Mouse (Mus musculus) liver, embryonic 14.5 days (tissue): ENCODE measurements around the gene Tspyl4.

Experiments
- CTCF ChIP-seq: IDR thresholded peaks from 2 replicates; pipeline ENCODE4 v1.5.1; 2016; ENCODE audit warnings: antibody characterized with exemption, low read depth, control low read depth
- EP300 ChIP-seq: IDR thresholded peaks from 2 replicates; pipeline ENCODE4 v1.6.1; 2016; ENCODE audit warnings: antibody characterized with exemption, low read depth

- TF ChIP-seq EP300 (no peak), CTCF (no peak)
Measured at GRCm38 (mm10) chr10:34341886-34342285, 44.6 kb downstream of the Tspyl4 start.
